Comparison of ENCODE assay signal across 19 mouse cellular contexts in genomic region chr15:62787753-62788152, GRCm38 (mm10).
A peak's percentile ranks its signal among the peaks of the same experiment; 100 is the strongest.
DNase-seq lines count a peak whose midpoint lies in the region; ATAC-seq lines count a peak whose summit lies in the region.
"Had no signal": no experiment of that assay in that cellular context is flagged by ENCODE, and none has a peak within 500 bp of the region (broad histone marks: within the 10 kb centered on the region; RNA-seq: fewer than 3 reads in every experiment).

No protein-coding gene starts in this region.

- no peak for DNase-seq in thymus, postnatal 36 days
- no peak for DNase-seq in layer of hippocampus, postnatal 10 days (ENCODE audit: low spot score in 2 of 2)
- DNase-seq in embryo, embryonic 9.5 days (ENCODE audit: extremely low spot score) = no peak
- DNase-seq: adrenal gland, adult 2 months; adrenal gland, adult 8-10 months; adrenal gland, postnatal 10 days; adrenal gland, postnatal 14 days; adrenal gland, postnatal 25 days; adrenal gland, postnatal 36 days; B cell, adult 2 months; cerebellum, adult 11 months; cerebellum, adult 11-12 months; cerebellum, adult 18-20 months; cerebellum, adult 2 months; cerebellum, adult 8-10 months had no signal

- ATAC-seq in CD4-positive, CD25-positive, alpha-beta regulatory T cell, adult 4 months = peak; percentile 56
- peak; percentile 37 for ATAC-seq in activated CD4-positive, CD25-positive, alpha-beta regulatory T cell, adult 4 months
- ATAC-seq in inflammation-experienced regulatory T-cells, adult 6 months = peak; percentile 51
- ATAC-seq: Patski had no signal
